Mouse (Mus musculus): Measurements from ENCODE around the gene 4933407L21Rik. TPM values are rescaled to one million over a fixed set of nuclear protein-coding genes. Genes with fewer than 3 reads are reported as not detected.

The 4933407L21Rik gene
- polyA plus RNA-seq, 1 experiment, result not detected

DNA sequence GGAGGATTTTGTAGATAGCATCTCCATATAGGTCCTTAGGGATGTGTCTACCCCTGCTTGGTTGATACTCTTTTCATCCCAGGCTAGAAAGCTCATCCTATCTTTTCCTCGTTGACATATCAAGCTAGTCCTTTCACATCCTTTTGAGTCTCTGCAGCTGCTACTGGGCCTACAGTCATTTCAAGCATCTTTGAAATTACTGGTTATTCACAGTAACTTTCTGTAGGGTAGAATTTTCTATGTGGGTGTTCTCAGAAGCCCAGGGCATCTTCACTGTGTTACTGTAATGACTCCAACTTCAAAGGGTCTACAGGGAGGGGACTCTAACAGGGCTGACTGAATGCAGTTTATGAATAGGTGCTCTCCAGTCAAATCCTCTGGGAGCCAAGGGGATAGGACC, 9.0 kb downstream of the 4933407L21Rik start:
- WGBS, result 41% methylated on average over 1 of the region's 1 CpGs
- TF ChIP-seq POLR2A (IDR thresholded peaks at IDR 0.05; ENCODE audit: insufficient read depth, low read depth, low read length) (no peak), CTCF (IDR thresholded peaks at IDR 0.05; ENCODE audit: insufficient read depth, low read depth, low read length) (no peak)
- Histone ChIP-seq H3K27ac (ENCODE audit: insufficient read depth, low read depth, low read length) (peak overlapping the region; percentile 87), H3K4me1 (ENCODE audit: control insufficient read depth, insufficient read depth, low read length) (peaks cover 48% of the 10 kb centered on the region), H3K4me3 (ENCODE audit: insufficient read depth, low read depth, low read length) (no peak overlapping the region)

- WGBS, result 73% methylated on average over 8 of the region's 8 CpGs
- Histone ChIP-seq H3K4me1 (ENCODE audit: control insufficient read depth, insufficient read depth, low read length) (peaks cover 17% of the 10 kb centered on the region), H3K4me3 (ENCODE audit: insufficient read depth, low read depth, low read length) (no peak overlapping the region), H3K27ac (ENCODE audit: insufficient read depth, low read depth, low read length) (no peak overlapping the region)
- no peak for TF ChIP-seq CTCF (IDR thresholded peaks at IDR 0.05; ENCODE audit: insufficient read depth, low read depth, low read length)
- no peak for TF ChIP-seq POLR2A (IDR thresholded peaks at IDR 0.05; ENCODE audit: insufficient read depth, low read depth, low read length)
These were observed 14.0 kb downstream of the 4933407L21Rik start for GRCm38 (mm10) chr1:85942318-85942717.

DNA sequence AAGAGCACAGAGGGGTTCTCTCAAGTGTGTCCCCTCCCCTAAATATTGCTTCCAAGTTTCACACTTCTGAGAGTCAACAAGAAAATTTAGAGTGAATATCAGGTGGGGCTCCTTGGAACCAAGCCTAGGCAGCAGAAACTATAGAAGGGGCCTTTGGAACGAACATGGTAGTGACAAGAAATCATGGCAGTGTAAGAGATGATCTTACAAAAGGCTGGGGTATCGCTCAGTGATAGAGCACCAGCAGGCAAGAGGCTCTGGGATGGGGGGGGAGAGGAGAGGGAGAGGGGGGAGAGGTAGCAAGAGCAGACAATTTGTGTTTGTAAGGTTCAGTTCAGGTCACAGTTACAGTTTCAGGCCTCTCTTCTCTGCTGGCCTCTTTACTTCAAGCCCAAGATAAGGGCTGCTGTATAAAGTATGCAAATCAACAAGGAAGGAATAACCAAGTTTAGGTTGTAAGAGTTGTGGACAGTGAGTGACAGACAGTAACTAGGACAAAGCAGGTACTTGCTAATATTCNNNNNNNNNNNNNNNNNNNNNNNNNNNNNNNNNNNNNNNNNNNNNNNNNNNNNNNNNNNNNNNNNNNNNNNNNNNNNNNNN, 20.9 kb downstream of the 4933407L21Rik start:
- 87% methylated on average over 2 of the region's 2 CpGs for WGBS
- Histone ChIP-seq H3K4me3 (ENCODE audit: insufficient read depth, low read depth, low read length) (no peak overlapping the region), H3K4me1 (ENCODE audit: control insufficient read depth, insufficient read depth, low read length) (no peaks in the 10 kb centered on the region), H3K27ac (ENCODE audit: insufficient read depth, low read depth, low read length) (no peak overlapping the region)
- TF ChIP-seq CTCF (IDR thresholded peaks at IDR 0.05; ENCODE audit: insufficient read depth, low read depth, low read length) (no peak), POLR2A (IDR thresholded peaks at IDR 0.05; ENCODE audit: insufficient read depth, low read depth, low read length) (no peak)

DNA sequence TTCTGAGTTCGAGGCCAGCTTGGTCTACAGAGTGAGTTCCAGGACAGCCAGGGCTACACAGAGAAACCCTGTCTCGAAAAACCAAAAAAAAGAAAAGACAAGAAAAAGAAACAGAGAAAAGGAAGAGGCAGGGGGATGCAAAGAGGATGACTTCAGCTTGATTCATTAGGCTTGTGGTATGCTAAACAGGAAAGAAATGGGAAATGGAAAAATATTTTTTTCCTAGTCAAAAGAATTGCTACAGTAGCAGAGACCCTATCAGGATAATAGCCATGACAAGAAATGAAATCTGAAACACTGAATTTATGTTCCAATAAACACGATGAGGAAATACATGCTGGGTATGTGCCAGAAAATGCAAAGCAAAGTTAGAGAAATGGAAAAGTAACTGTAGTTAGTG, 26.9 kb downstream of the 4933407L21Rik start:
- Histone ChIP-seq H3K27ac (ENCODE audit: insufficient read depth, low read depth, low read length) (no peak overlapping the region), H3K4me1 (ENCODE audit: control insufficient read depth, insufficient read depth, low read length) (peaks cover 17% of the 10 kb centered on the region), H3K4me3 (ENCODE audit: insufficient read depth, low read depth, low read length) (no peak overlapping the region)
- WGBS, result 86% methylated on average over 3 of the region's 3 CpGs
- TF ChIP-seq CTCF (IDR thresholded peaks at IDR 0.05; ENCODE audit: insufficient read depth, low read depth, low read length) (no peak), POLR2A (IDR thresholded peaks at IDR 0.05; ENCODE audit: insufficient read depth, low read depth, low read length) (no peak)

- TF ChIP-seq POLR2A (IDR thresholded peaks at IDR 0.05; ENCODE audit: insufficient read depth, low read depth, low read length) (no peak), CTCF (IDR thresholded peaks at IDR 0.05; ENCODE audit: insufficient read depth, low read depth, low read length) (no peak)
- Histone ChIP-seq H3K4me3 (ENCODE audit: insufficient read depth, low read depth, low read length) (no peak overlapping the region), H3K27ac (ENCODE audit: insufficient read depth, low read depth, low read length) (no peak overlapping the region), H3K4me1 (ENCODE audit: control insufficient read depth, insufficient read depth, low read length) (peaks cover 20% of the 10 kb centered on the region)
- WGBS, result 71% methylated on average over 5 of the region's 5 CpGs
These were observed 29.0 kb downstream of the 4933407L21Rik start for GRCm38 (mm10) chr1:85957290-85957689.

DNA sequence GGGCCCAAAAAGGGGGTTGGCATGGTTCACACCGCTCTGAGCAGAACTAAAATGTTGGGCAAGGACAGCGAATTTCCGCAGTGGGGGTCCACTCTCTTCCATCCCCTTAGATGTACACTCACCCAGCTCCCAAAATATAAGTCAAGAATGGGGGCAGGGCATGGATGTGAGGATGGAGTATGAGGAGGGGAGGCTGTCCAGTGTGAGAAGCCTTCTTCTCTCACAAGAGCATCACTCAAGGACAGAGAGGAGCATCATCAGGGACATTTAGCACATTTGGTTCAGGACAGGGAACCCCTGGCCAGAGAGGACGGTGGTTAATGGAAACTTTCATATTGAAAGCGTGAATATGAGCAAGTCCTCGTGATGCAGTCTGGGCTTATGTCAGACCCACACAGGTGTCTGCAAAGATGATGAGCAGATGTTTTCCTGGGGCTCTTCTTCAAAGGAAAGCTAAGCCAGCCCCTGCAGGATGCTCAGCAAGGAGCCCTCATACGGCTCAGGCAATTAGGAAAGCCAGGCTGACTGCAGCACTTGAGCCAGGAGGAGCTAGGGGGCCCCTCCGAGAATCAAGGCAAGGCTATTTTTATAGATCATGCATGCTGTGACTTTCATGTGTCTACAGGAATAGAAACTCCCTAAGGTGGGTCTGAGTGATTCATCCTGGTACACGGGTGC, 29.8 kb downstream of the 4933407L21Rik start:
- 50% methylated on average over 9 of the region's 9 CpGs for WGBS
- TF ChIP-seq POLR2A (IDR thresholded peaks at IDR 0.05; ENCODE audit: insufficient read depth, low read depth, low read length), result no peak
- TF ChIP-seq CTCF (IDR thresholded peaks at IDR 0.05; ENCODE audit: insufficient read depth, low read depth, low read length), result no peak
- H3K4me3 ChIP-seq (ENCODE audit: insufficient read depth, low read depth, low read length), result no peak overlapping the region
- no peak overlapping the region for H3K27ac ChIP-seq (ENCODE audit: insufficient read depth, low read depth, low read length)
- H3K4me1 ChIP-seq (ENCODE audit: control insufficient read depth, insufficient read depth, low read length), result peaks cover 20% of the 10 kb centered on the region

- H3K4me3 ChIP-seq (ENCODE audit: insufficient read depth, low read depth, low read length), result no peak overlapping the region
- peaks cover 20% of the 10 kb centered on the region for H3K4me1 ChIP-seq (ENCODE audit: control insufficient read depth, insufficient read depth, low read length)
- H3K27ac ChIP-seq (ENCODE audit: insufficient read depth, low read depth, low read length), result no peak overlapping the region
- TF ChIP-seq CTCF (IDR thresholded peaks at IDR 0.05; ENCODE audit: insufficient read depth, low read depth, low read length) (no peak), POLR2A (IDR thresholded peaks at IDR 0.05; ENCODE audit: insufficient read depth, low read depth, low read length) (no peak)
- WGBS, result 66% methylated on average over 6 of the region's 6 CpGs
These were observed 31.0 kb downstream of the 4933407L21Rik start for GRCm38 (mm10) chr1:85959129-85959888.

GRCm38 (mm10) chr1:85959889-85960276, 31.6 kb downstream of the 4933407L21Rik start:
- H3K4me3 ChIP-seq (ENCODE audit: insufficient read depth, low read depth, low read length), result no peak overlapping the region
- WGBS, result 88% methylated on average over 2 of the region's 2 CpGs
- peaks cover 20% of the 10 kb centered on the region for H3K4me1 ChIP-seq (ENCODE audit: control insufficient read depth, insufficient read depth, low read length)
- H3K27ac ChIP-seq (ENCODE audit: insufficient read depth, low read depth, low read length), result no peak overlapping the region
- TF ChIP-seq POLR2A (IDR thresholded peaks at IDR 0.05; ENCODE audit: insufficient read depth, low read depth, low read length) (no peak), CTCF (IDR thresholded peaks at IDR 0.05; ENCODE audit: insufficient read depth, low read depth, low read length) (no peak)

DNA sequence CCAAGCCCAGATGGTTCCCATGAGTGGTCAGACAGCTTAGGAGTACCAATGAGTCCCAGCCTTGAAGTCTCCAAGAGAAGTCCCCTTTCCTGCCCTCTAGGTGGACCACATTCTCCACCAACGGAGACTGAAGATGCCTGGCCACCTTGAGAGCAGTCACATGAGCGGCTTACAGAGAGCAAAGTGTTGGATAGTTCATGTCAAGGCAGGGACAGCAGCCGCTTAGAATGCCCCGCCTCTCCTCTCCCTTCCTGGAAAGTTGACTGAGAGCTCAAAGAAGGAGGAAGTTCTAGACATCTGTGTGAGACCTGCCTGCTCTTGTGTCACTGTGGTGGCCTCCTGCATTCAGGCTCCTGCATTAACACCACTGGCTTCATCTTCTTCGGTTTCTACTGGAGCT, 32.6 kb downstream of the 4933407L21Rik start, which contains the start of gene Gpr55:
Gene Gpr55, minus strand, starts transcription at position 135 of the 400 bp plus-strand sequence.
- Histone ChIP-seq H3K4me3 (ENCODE audit: insufficient read depth, low read depth, low read length) (no peak within 1 kb of the TSS), H3K27ac (ENCODE audit: insufficient read depth, low read depth, low read length) (no peak within 1 kb of the TSS), H3K4me1 (ENCODE audit: control insufficient read depth, insufficient read depth, low read length) (peaks cover 21% of the 10 kb centered on the region)
- no peak for TF ChIP-seq POLR2A (IDR thresholded peaks at IDR 0.05; ENCODE audit: insufficient read depth, low read depth, low read length)
- no peak for TF ChIP-seq CTCF (IDR thresholded peaks at IDR 0.05; ENCODE audit: insufficient read depth, low read depth, low read length)
- WGBS, result 78% methylated on average over 5 of the region's 5 CpGs

Data from olfactory bulb, adult 2 months (tissue).